Mouse (Mus musculus) CD8-positive naive resting alpha-beta T cell, adult 2 months (primary cell): ENCODE data around the gene Des.

Experiments used
- DNase-seq, 2 experiments: peaks; one replicate each; pipeline ENCODE4 v3.0.0; 2022; ENCODE audit warnings: low read depth in 2 of 2, low spot score in 2 of 2

Gene Des

DNA sequence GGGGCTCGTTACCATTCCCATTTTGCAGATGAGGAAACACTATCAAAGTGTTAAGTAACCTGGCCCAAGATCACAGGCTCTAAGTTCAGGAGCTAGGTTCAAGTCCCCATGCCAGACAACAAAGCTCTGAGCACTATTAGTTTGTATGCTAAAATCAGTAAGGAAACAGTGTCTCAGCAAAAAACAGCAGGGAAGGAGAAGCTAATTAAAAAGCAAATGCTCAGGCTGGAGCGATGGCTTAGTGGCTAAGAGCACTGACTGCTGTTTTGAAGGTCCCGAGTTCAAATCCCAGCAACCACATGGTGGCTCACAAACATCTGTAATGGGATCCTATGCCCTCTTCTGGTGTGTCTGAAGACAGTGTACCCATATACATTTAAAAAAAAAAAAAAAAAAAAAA, 52.1 kb downstream of the Des start:
- no peak for DNase-seq

DNA sequence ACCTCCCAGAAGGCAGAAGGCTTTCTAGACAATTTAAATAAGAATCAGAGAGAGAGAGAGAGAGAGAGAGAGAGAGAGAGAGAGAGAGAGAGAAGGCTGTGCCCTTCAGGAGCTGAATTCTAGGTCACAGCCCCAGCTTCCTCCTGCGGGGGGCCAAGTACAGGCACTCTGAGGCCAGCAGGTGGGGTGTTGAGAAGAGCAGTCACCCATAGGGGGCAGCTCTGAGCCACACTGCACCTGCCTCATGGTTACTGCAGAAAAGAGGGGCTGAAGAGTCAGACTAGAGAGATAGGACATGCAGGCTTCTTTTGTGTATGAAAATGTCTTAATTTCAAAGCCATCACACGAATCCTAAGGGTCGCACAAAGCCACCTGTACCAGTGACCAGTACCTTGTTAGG, 53.6 kb downstream of the Des start:
- peak in 1 of 2 experiments; percentile 18 for DNase-seq
